Mouse (Mus musculus) brain, embryonic 14.5 days (tissue): ENCODE measurements at regions not wholly inside any gene's neighbourhood (a gene's known extent, or its start where the extent isn't known, plus 50 kb on each side); places are given as distances from the start of the nearest gene placed in this dataset.
A peak's percentile ranks its signal among the peaks of the same experiment; 100 is the strongest.

Source experiments
- DNase-seq: peaks from one replicate; pipeline ENCODE4 v3.0.0-alpha.2; 2011; ENCODE audit warnings: low read depth
- CTCF ChIP-seq: fragments of 200-500 bp; IDR thresholded peaks from 2 replicates; pipeline ENCODE4 v1.5.1; 2012; ENCODE audit warnings: inconsistent platforms, mild to moderate bottlenecking, moderate library complexity, borderline replicate concordance; ENCODE audit not compliant: insufficient read depth, insufficient read length; ENCODE audit errors: extremely low read depth
- POLR2A ChIP-seq: fragments of 200-500 bp; IDR thresholded peaks from 2 replicates; pipeline ENCODE4 v1.6.1; 2012; ENCODE audit warnings: mild to moderate bottlenecking, inconsistent platforms, borderline replicate concordance; ENCODE audit not compliant: poor library complexity, insufficient read depth, insufficient read length, severe bottlenecking; ENCODE audit errors: extremely low read depth

DNA sequence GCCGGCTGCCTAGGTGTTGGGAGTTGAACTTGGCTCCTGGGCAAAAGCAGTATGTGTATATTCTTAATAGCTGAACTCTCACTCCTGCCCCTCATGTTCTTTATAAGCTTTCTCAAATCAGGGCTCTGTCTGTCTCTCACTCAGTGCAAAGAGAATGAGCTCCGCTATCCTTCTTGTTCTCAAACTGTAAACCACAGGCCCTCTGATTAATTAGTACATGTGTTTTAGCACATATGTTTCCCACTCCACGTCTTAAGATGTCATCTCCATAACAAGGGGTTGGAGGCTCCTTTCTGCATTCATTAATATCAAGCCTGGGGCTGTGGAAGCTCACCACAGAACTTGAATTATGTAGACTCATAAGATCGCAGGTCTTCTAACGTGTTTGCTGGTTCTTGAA, 104.7 kb downstream of the Nsun3 start:
- TF ChIP-seq POLR2A: no peak
- DNase-seq: peak; percentile 81

GRCm38 (mm10) chr16:62676815-62677214, 109.8 kb downstream of the Nsun3 start:
- peak; percentile 92 for DNase-seq
- TF ChIP-seq POLR2A (no peak), CTCF (no peak)

- TF ChIP-seq CTCF (no peak), POLR2A (no peak)
- peak; percentile 15 for DNase-seq
Observed at GRCm38 (mm10) chr16:62657383-62657782, 129.2 kb downstream of the Nsun3 start.

- no peak for TF ChIP-seq CTCF
- no peak for TF ChIP-seq POLR2A
- DNase-seq: peak; percentile 39
Observed at GRCm38 (mm10) chr16:62654436-62654835, 132.2 kb downstream of the Nsun3 start.

GRCm38 (mm10) chr16:62653817-62654216, 132.8 kb downstream of the Nsun3 start:
- peak; percentile 86 for DNase-seq
- no peak for TF ChIP-seq CTCF
- no peak for TF ChIP-seq POLR2A

GRCm38 (mm10) chr16:62652769-62653465, 133.7 kb downstream of the Nsun3 start:
- TF ChIP-seq POLR2A (no peak), CTCF (no peak)
- DNase-seq: no peak

GRCm38 (mm10) chr16:62650856-62651255, 135.8 kb downstream of the Nsun3 start:
- TF ChIP-seq POLR2A (no peak), CTCF (no peak)
- DNase-seq: peak; percentile 59

- DNase-seq: peak; percentile 44
- TF ChIP-seq POLR2A: no peak
Observed at GRCm38 (mm10) chr16:62648326-62648725, 138.3 kb downstream of the Nsun3 start.

GRCm38 (mm10) chr16:62646113-62646512, 140.5 kb downstream of the Nsun3 start:
- TF ChIP-seq CTCF: peak; percentile 49; the same call in 1 of the 2 replicates
- no peak for TF ChIP-seq POLR2A
- DNase-seq: peak; percentile 68

- TF ChIP-seq POLR2A (no peak), CTCF (no peak)
- no peak for DNase-seq
Observed at GRCm38 (mm10) chr16:62642859-62643403, 143.7 kb downstream of the Nsun3 start.

GRCm38 (mm10) chr16:62623938-62624337, 162.7 kb downstream of the Nsun3 start:
- no peak for TF ChIP-seq CTCF
- no peak for TF ChIP-seq POLR2A

DNA sequence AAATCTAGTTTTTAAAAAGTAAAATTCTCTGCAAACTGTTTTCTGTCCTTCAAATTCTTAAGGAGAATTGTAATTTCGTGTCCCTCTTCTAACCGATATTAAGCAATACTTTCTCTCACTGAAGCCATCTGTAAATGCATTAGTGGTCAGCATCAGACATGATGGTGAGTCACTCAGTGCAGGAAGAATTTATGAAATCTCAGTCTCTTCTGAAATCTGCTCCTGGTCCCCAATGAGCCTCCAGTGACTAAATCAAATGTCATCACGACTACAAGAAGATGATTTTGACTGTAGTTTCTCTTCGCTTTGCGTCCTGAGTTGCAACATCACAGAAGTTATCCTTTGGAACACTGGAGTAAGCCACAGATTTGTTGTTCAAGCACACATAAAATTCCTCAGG, 175.7 kb downstream of the Nsun3 start:
- TF ChIP-seq CTCF: no peak
- no peak for TF ChIP-seq POLR2A
- no peak for DNase-seq

More at GRCm38 (mm10) chr16:62623938-62624337, 162.7 kb downstream of the Nsun3 start:
- DNase-seq: peak; percentile 31
